Mouse (Mus musculus) heart, adult 11 months (tissue): ENCODE results near the gene Chd1l.
A peak's percentile ranks its signal among the peaks of the same experiment; 100 is the strongest.

Source experiments
- DNase-seq: peaks from one replicate; pipeline ENCODE4 v3.0.0; 2022

The Chd1l gene

GRCm38 (mm10) chr3:97521946-97522731, 87.9 kb downstream of the Chd1l start:
- peak; percentile 51 for DNase-seq

DNA sequence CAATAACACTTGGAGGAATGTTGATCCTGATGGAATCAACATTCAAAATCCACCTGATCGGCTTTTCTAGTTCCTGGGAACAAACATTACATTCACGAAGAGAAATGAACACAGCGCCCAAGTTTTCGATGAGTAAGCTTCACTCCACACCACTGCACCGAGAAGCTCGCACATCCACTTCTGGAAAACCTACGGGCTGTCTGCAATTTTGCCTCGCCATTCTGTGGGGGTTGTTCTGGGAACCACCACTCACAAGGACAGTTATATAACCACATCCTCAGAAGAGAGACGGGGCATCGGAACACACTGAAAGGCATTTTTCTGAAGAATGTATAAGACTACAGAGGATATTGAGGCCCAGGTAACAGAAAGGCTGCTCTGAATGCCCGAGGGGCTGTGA, 90.1 kb downstream of the Chd1l start:
- DNase-seq: no peak

GRCm38 (mm10) chr3:97512296-97512695, 97.7 kb downstream of the Chd1l start:
- peak; percentile 66 for DNase-seq
